Mouse (Mus musculus): ENCODE measurements around the gene Dand5.
"Not testable (repeated sequence)": the region's sequence is repeated elsewhere in the genome, so short reads cannot be mapped to it uniquely, and the experiment has no call there.

Gene Dand5

GRCm38 (mm10) chr8:84834866-84835855, 12.5 kb upstream of the Dand5 start:
- DNase-seq (ENCODE audit: low read depth, low spot score): no peak

DNA sequence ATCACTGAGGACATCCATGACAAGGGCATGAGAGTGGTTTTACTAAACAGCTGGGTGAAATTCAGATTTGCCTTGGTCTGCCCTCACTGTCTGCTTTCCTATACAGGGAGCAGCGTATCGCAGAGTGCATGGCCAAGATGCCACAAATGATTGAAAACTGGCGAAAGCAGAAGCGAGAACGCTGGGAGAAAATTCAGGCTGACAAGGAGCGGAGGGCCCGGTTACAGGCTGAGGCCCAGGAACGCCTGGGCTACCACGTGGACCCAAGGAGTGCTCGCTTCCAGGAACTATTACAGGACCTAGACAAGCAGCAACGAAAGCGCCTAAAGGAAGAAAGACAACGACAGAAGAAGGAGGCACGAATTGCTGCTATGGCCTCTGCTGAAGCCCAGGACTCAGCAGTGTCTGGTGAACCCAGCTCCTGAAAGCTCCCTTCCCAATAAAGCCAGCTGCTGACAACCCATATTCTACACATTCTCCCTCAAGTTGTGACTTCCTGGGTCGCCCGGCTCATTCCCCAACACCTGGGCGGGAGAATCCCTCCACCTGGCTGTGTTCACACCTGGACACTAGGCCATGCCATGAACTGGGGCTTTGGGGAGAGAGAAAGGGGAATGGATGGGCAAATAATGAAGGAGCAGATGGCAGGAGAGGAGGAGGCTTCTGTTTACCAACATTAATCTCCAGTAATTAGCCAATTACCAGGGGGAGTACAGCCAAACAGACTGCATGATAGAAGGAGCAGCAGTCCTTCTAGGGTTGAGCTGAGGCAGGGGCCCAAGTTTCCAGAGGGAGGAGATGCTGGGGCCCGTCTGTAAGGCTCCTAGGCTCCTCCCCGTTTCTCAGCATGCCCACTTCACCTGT, 11.6 kb upstream of the Dand5 start:
- DNase-seq (ENCODE audit: low read depth, low spot score): no peak

DNA sequence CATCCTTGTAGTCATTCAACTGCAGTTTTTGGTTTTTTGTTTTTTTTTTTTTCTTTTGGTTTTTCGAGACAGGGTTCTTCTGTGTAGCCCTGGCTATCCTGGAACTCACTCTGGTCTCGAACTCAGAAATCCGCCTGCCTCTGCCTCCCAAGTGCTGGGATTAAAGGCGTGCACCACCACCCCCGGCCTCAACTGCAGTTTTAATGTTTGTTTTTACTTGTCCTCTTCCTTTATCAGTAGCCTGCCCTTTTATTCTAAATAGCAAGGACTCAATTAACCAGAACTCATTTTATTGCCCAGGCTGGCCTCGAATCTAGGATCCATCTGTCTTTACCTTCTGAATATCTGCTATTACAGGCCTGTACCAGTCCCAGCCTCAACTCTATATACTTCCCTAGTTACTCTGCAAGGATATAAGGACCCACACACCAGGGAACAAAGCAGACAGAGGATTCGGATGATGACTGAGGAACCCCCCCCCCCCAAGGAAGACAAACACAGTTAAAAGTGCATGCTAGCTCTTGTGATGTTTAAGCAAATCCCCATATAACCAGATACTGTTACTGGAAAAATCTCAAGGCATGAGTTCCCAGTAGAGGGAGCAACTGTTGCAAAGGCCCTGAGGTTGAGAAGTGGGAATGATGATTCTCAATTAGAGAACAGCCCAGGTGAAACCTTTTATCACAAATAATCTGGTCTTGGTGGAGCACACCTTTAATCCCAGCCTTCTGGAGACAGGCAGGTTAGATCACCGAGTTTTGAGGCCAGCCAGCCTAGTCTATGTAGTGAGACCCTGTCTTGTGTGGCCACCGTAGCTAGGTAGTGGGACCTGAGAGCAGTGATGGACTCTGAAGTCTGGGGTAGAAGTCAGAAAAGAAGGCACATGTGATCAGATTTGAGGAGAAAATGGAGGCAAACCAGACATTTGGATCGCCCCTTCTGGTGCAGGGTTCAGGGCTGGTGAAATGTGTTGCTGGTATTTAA, 10.4 kb upstream of the Dand5 start:
- DNase-seq (ENCODE audit: low read depth, low spot score): no peak

DNA sequence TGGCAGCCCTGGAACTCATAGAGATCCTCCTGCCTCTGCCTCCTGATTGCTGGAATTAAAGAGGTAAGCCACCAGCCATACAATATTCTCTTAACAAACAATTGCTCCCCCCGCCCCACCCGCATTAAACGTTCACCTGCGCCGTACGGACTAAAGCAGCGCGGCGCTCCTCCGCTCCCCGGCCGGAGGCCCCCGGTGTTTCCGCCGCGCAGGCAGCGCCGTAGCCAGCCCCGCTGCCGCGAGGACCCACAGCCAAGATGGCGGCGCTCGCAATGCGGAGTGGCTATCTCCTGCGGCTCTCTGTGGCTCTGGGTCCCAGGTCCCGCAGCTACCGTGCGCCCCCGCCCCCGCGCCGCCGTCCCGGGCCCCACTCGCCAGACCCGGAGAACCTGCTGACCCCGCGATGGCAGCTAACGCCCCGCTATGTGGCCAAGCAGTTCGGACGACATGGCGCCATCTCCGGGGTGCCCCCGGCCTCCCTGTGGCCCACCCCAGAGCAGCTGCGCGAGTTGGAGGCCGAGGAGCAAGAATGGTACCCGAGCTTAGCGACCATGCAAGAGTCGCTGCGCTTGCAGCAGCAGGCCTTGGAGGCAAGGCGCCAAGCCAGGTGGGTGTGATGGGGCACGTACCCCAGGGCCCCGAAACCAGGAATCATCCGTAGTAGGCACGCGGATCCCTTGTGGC, 9.6 kb upstream of the Dand5 start:
- DNase-seq (ENCODE audit: low read depth, low spot score): peak; percentile 89

GRCm38 (mm10) chr8:84831490-84831889, 8.9 kb upstream of the Dand5 start, which contains the start of gene Gadd45gip1:
TSS of gene Gadd45gip1 (plus strand) at chr8:84831522.
- DNase-seq (ENCODE audit: low read depth, low spot score): peak; percentile 82

- DNase-seq (ENCODE audit: low read depth, low spot score): not testable (repeated sequence)
Observed at GRCm38 (mm10) chr8:84826518-84826917, 3.9 kb upstream of the Dand5 start.

DNA sequence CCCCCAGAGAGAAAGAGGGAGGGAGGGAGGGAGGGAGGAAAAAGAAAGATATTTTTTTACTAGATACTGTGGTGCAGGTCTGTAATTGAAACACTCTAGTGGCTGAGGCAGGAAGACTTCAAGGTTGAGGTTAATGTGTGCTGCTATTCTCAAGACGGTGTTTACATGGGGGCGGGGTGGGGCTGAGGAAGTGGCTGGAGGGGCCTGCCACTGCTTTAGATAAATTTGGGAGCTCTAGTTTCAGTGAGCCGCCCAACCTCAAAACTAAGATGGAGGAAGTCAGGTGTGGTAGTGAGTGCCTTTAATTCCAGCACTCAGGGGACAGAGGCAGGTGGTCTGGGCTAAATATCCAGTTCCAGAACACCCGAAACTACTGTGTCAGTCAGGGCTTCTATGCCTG, 3.0 kb upstream of the Dand5 start:
- peak; percentile 72 for DNase-seq (ENCODE audit: low read depth, low spot score)

DNA sequence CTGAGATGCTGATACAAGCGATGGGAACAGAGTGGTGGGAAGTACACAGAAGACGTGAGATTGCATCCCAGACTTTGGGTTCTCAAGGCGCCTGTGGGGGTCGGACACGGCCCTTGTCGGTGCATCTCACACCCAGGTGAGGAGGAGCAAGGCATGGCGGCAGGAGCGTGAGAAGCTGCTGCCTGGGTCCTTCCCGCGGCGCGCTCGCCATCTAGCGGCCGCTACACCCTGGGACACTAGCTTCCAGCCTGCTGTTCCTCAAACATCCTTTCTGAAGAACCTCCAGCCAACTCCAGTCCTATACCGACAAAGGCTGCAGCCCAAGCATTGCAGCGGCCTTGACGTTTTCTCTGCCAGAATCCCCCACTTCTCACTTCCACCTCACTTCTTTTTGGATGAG, 1.0 kb upstream of the Dand5 start:
- DNase-seq (ENCODE audit: low read depth, low spot score): peak; percentile 81

GRCm38 (mm10) chr8:84816117-84816516, 6.5 kb downstream of the Dand5 start:
- no peak for DNase-seq (ENCODE audit: low read depth, low spot score)

GRCm38 (mm10) chr8:84815547-84815946, 7.1 kb downstream of the Dand5 start:
- DNase-seq (ENCODE audit: low read depth, low spot score): peak; percentile 86

- DNase-seq (ENCODE audit: low read depth, low spot score): no peak
Observed at GRCm38 (mm10) chr8:84814555-84815441, 7.8 kb downstream of the Dand5 start.

DNA sequence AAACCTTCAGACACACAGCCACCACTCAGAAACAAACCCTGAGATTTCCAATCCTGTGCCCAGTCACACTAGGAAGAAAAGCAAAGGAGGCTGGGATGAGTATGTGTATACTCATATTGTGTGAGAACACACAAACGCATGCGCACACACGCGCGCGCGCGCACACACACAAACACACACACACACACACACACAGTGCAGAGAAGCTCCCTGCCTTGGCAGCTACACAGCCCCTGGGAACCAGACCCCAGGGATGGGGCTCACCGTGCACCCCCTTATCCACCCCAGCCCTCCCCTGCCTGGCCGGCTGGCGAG, 8.4 kb downstream of the Dand5 start:
- DNase-seq (ENCODE audit: low read depth, low spot score): no peak

DNA sequence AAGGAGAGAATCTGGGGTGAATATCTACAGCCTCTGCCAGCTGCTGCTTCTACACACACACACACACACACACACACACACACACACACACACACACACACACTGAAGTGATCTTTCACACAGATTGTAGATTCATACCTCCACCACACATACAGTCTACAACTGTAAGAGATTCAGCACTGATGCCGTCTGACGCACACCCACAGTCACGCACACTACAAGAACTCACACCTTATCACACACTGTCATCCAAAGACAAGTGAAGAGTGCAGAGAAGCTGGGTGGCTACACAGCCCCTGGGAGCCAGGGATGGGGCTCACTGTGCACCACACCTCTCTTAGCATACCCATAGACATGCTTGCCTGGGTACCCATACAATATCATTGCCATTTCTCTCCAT, 8.8 kb downstream of the Dand5 start:
- DNase-seq (ENCODE audit: low read depth, low spot score): no peak

GRCm38 (mm10) chr8:84813059-84813458, 9.6 kb downstream of the Dand5 start:
- DNase-seq (ENCODE audit: low read depth, low spot score): peak; percentile 81

DNA sequence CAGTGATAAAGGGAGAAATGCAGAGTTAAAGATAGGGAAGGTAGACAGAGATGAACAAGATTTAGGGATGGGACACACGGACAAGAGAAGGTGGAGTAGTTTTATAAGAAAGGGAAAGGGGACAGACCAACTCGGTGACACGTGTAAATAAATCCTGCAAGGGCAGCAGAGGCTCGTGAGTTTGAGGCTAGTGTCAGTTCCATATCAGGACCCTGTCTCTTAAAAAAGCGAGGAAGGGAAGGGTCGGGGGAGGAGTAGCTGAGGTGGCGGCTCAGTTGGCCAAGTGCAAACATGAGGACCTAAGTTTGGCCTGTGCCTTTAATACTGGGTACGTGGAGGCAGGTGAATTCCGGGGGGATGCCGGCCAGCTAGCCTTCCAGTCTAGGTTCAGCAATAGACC, 11.3 kb downstream of the Dand5 start:
- DNase-seq (ENCODE audit: low read depth, low spot score): no peak

GRCm38 (mm10) chr8:84810896-84811295, 11.7 kb downstream of the Dand5 start:
- DNase-seq (ENCODE audit: low read depth, low spot score): peak; percentile 85

- DNase-seq (ENCODE audit: low read depth, low spot score): no peak
Observed at GRCm38 (mm10) chr8:84809941-84810280, 12.7 kb downstream of the Dand5 start.

DNA sequence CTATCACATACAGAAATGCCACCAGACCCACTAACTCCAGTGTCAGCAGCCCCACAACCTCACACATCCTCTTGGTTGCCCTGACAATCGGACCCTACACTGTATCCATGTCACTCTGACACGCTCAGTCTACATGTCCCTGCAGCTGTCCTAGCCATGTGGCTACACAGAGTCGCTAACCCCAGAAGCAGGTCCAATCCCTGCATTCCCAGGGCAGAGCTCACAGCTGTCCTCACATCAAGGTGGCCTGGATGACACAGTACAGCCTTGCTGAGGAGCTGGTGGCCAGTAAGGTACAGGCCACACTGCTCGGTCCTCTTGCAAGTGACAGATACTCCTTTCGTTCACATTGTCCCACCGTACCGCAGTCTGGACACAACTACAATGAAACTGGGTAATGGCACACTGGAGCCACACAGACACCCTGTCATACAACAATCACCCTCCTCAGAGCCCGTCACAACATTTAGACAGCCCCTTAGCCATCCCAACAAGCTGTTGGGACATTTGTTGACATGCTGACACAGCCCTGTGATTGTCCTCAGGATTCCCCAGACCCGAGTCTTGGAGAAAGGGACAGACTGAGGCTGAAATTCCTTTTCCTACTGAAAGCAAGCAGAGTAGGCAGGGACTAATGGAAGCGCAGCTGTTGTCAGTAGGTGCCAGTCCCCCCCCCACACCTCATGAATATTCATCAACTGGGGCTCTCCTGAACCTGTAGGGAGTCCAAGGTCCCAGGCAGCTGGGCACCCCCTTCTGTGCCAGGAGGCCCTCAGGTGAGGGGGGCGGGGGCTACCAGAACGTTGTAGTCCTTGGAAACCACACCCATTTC, 13.3 kb downstream of the Dand5 start:
- DNase-seq (ENCODE audit: low read depth, low spot score): no peak

- DNase-seq (ENCODE audit: low read depth, low spot score): no peak
Observed at GRCm38 (mm10) chr8:84806031-84806430, 16.6 kb downstream of the Dand5 start.
